Mouse (Mus musculus) neural tube, embryonic 10.5 days (tissue): ENCODE results near the gene Ly6g5c.
A peak's percentile ranks its signal among the peaks of the same experiment; 100 is the strongest.
"Not testable (repeated sequence)": the region's sequence is repeated elsewhere in the genome, so short reads cannot be mapped to it uniquely, and the experiment has no call there.

Source experiments
- DNase-seq: peaks from one replicate; pipeline ENCODE4 v3.0.0-alpha.2; 2017; ENCODE audit warnings: low spot score; ENCODE audit errors: extremely low spot score

The Ly6g5c gene

GRCm38 (mm10) chr17:35106522-35106921 lies 1.6 kb upstream of the Ly6g5c start:
- no peak for DNase-seq

GRCm38 (mm10) chr17:35111774-35112173 lies 3.7 kb downstream of the Ly6g5c start:
- no peak for DNase-seq

GRCm38 (mm10) chr17:35115046-35116019 lies 7.3 kb downstream of the Ly6g5c start, which contains the start of gene Ly6g5b:
TSS of gene Ly6g5b (minus strand) at chr17:35115428.
- DNase-seq, result no peak

- DNase-seq, result no peak
Observed at GRCm38 (mm10) chr17:35120745-35121142, 12.7 kb downstream of the Ly6g5c start.

GRCm38 (mm10) chr17:35121143-35121799 lies 13.2 kb downstream of the Ly6g5c start, which contains the start of gene Gpank1:
TSS of gene Gpank1 (plus strand) at chr17:35121455.
- peak; percentile 97 for DNase-seq

- DNase-seq, result no peak
Observed at GRCm38 (mm10) chr17:35121871-35122303, 13.8 kb downstream of the Ly6g5c start, which contains the start of gene Csnk2b. TSS of gene Csnk2b (minus strand) at chr17:35122053.

- DNase-seq, result not testable (repeated sequence)
Observed at GRCm38 (mm10) chr17:35123287-35123686, 15.2 kb downstream of the Ly6g5c start.

GRCm38 (mm10) chr17:35124261-35124896 lies 16.3 kb downstream of the Ly6g5c start:
- DNase-seq, result not testable (repeated sequence)

GRCm38 (mm10) chr17:35125081-35125480 lies 17.0 kb downstream of the Ly6g5c start:
- no peak for DNase-seq

- no peak for DNase-seq
Observed at GRCm38 (mm10) chr17:35125578-35125977, 17.5 kb downstream of the Ly6g5c start.

GRCm38 (mm10) chr17:35126206-35126611 lies 18.1 kb downstream of the Ly6g5c start, which contains the start of gene D17H6S53E:
TSS of gene D17H6S53E (plus strand) at chr17:35126373.
- peak; percentile 78 for DNase-seq

GRCm38 (mm10) chr17:35127017-35127416 lies 18.9 kb downstream of the Ly6g5c start:
- no peak for DNase-seq

GRCm38 (mm10) chr17:35128996-35129395 lies 20.9 kb downstream of the Ly6g5c start:
- DNase-seq, result no peak

- no peak for DNase-seq
Observed at GRCm38 (mm10) chr17:35131038-35131437, 23.0 kb downstream of the Ly6g5c start.

GRCm38 (mm10) chr17:35131500-35132173 lies 23.6 kb downstream of the Ly6g5c start, which contains the start of gene Apom:
TSS of gene Apom (minus strand) at chr17:35132050.
- DNase-seq, result no peak

- DNase-seq, result no peak
Observed at GRCm38 (mm10) chr17:35132174-35132560, 24.1 kb downstream of the Ly6g5c start.

- no peak for DNase-seq
Observed at GRCm38 (mm10) chr17:35133517-35133916, 25.4 kb downstream of the Ly6g5c start.

GRCm38 (mm10) chr17:35134801-35135590 lies 26.9 kb downstream of the Ly6g5c start, which contains the start of gene Bag6:
TSS of gene Bag6 (plus strand) at chr17:35135178.
- peak; percentile 95 for DNase-seq

GRCm38 (mm10) chr17:35135591-35136320 lies 27.7 kb downstream of the Ly6g5c start:
- DNase-seq, result no peak
